Mouse (Mus musculus) cortical plate, adult 2 months (tissue): ENCODE data around the gene C130032M10Rik.

Source experiments
- CTCF ChIP-seq: fragments of 200-500 bp; IDR thresholded peaks from 2 replicates; pipeline ENCODE4 v1.5.1; 2011; ENCODE audit warnings: mild to moderate bottlenecking, control low read depth, low read length; ENCODE audit not compliant: insufficient read depth; ENCODE audit errors: extremely low read depth
- POLR2A ChIP-seq: fragments of 200-500 bp; IDR thresholded peaks from 2 replicates; pipeline ENCODE4 v1.6.1; 2011; ENCODE audit warnings: mild to moderate bottlenecking, low read length, control low read depth; ENCODE audit not compliant: insufficient read depth; ENCODE audit errors: extremely low read depth

- TF ChIP-seq CTCF, result no peak
- TF ChIP-seq POLR2A, result no peak
Observed at GRCm38 (mm10) chr9:114526581-114526980, 11.1 kb downstream of the C130032M10Rik start.
